Mouse (Mus musculus): Measurements from ENCODE around the gene Dao. TPM values are rescaled to one million over a fixed set of nuclear protein-coding genes. Genes with fewer than 3 reads are reported as not detected.

The Dao gene
- polyA plus RNA-seq, 1 experiment from 2014 or later: not detected

GRCm38 (mm10) chr5:113965659-113966185, 37.8 kb upstream of the Dao start:
- H3K27ac ChIP-seq (replicated peaks; ENCODE audit: low read depth, low read length): no peak overlapping the region
- no peaks in the 10 kb centered on the region for H3K27me3 ChIP-seq (replicated peaks; ENCODE audit: control insufficient read depth, insufficient read depth, low read length)
- no peaks in the 10 kb centered on the region for H3K9me3 ChIP-seq (ENCODE audit: control insufficient read depth, low read length)
- H3K4me3 ChIP-seq (ENCODE audit: low read depth, low read length): no peak overlapping the region
- DNase-seq (ENCODE audit: low spot score) (no peak), ATAC-seq (ENCODE audit: low read depth) (no peak)
- H3K4me2 ChIP-seq (ENCODE audit: low read depth, low read length): no peak overlapping the region
- peaks cover 71% of the 10 kb centered on the region for H3K36me3 ChIP-seq (ENCODE audit: control insufficient read depth, insufficient read depth, low read length)
- WGBS: 97% methylated on average over 6 of the region's 7 CpGs
- no peaks in the 10 kb centered on the region for H3K4me1 ChIP-seq (ENCODE audit: control insufficient read depth, insufficient read depth, low read length)
- H3K9ac ChIP-seq (ENCODE audit: low read depth, low read length): no peak overlapping the region

DNA sequence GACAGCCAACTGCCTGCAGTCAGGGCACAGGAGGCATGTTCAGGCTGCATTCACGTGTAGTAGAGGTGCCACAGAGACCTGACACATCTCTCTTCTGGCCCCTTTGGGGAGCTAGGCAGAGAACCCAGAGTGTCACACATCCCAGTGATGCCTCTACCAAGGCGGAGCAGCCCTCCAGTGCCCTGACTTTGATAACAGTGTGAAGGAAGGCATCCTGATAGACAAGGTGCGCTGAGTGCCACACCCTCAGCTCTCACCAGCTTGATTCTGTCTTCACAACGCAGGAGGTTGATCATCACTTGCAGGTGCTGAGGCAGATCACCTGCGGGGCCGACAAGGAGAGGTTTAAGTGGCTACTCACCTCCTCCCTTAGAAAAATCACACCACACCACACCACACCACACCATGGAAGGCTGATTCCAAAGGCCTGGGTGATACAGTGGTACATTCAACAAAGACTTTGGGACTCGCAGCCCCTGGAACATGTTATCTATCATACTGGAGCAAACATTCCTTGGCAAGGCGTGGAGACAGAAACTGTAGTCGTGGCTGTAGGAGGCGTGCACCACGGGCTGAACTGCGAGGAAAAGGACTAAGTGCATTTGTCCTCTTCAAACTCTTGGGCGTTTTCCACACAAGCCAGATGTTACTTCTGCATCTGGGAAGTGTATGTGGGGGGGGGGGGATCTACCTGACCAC, 36.9 kb upstream of the Dao start:
- DNase-seq (ENCODE audit: low spot score) (no peak), ATAC-seq (ENCODE audit: low read depth) (no peak)
- Histone ChIP-seq H3K9ac (ENCODE audit: low read depth, low read length) (no peak overlapping the region), H3K4me1 (ENCODE audit: control insufficient read depth, insufficient read depth, low read length) (no peaks in the 10 kb centered on the region), H3K4me3 (ENCODE audit: low read depth, low read length) (no peak overlapping the region), H3K36me3 (ENCODE audit: control insufficient read depth, insufficient read depth, low read length) (peaks cover 64% of the 10 kb centered on the region), H3K9me3 (ENCODE audit: control insufficient read depth, low read length) (no peaks in the 10 kb centered on the region), H3K27ac (replicated peaks; ENCODE audit: low read depth, low read length) (no peak overlapping the region), H3K4me2 (ENCODE audit: low read depth, low read length) (no peak overlapping the region), H3K27me3 (replicated peaks; ENCODE audit: control insufficient read depth, insufficient read depth, low read length) (no peaks in the 10 kb centered on the region)
- WGBS: 91% methylated on average over 13 of the region's 13 CpGs

DNA sequence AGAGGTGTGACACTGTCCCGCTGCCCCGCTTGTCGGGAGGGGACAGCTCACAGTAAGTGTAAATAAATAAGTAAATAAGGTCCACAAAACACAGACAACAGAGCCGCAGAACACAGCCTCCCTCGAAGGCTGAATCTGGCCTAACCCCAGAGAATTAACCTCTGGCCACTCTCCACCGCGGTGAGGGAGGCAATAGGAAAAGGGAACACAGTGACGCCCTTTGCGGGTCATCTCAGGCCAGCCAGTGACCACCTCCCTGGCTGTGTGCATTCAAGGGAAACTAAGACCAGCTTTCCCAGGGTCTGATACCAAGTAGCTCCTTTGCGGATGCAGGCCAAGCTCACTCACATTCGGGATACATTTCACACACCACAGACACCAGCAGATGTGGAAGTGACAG, 35.1 kb upstream of the Dao start:
- H3K36me3 ChIP-seq (ENCODE audit: control insufficient read depth, insufficient read depth, low read length): peaks cover 64% of the 10 kb centered on the region

GRCm38 (mm10) chr5:113971434-113971960, 32.0 kb upstream of the Dao start:
- peaks cover 16% of the 10 kb centered on the region for H3K4me1 ChIP-seq (ENCODE audit: control insufficient read depth, insufficient read depth, low read length)
- H3K9ac ChIP-seq (ENCODE audit: low read depth, low read length): peak overlapping the region; percentile 8; the same call in 1 of the 2 replicates
- 77% methylated on average over 10 of the region's 10 CpGs for WGBS
- no peak overlapping the region for H3K4me3 ChIP-seq (ENCODE audit: low read depth, low read length)
- H3K9me3 ChIP-seq (ENCODE audit: control insufficient read depth, low read length): no peaks in the 10 kb centered on the region
- H3K36me3 ChIP-seq (ENCODE audit: control insufficient read depth, insufficient read depth, low read length): peaks cover 36% of the 10 kb centered on the region
- no peaks in the 10 kb centered on the region for H3K27me3 ChIP-seq (replicated peaks; ENCODE audit: control insufficient read depth, insufficient read depth, low read length)
- ATAC-seq (ENCODE audit: low read depth) (no peak), DNase-seq (ENCODE audit: low spot score) (no peak)
- no peak overlapping the region for H3K4me2 ChIP-seq (ENCODE audit: low read depth, low read length)
- no peak overlapping the region for H3K27ac ChIP-seq (replicated peaks; ENCODE audit: low read depth, low read length)

More for the DNA sequence above, 35.1 kb upstream of the Dao start:
- Histone ChIP-seq H3K27ac (replicated peaks; ENCODE audit: low read depth, low read length) (no peak overlapping the region), H3K9ac (ENCODE audit: low read depth, low read length) (no peak overlapping the region), H3K4me3 (ENCODE audit: low read depth, low read length) (no peak overlapping the region), H3K9me3 (ENCODE audit: control insufficient read depth, low read length) (no peaks in the 10 kb centered on the region), H3K4me2 (ENCODE audit: low read depth, low read length) (no peak overlapping the region), H3K27me3 (replicated peaks; ENCODE audit: control insufficient read depth, insufficient read depth, low read length) (no peaks in the 10 kb centered on the region), H3K4me1 (ENCODE audit: control insufficient read depth, insufficient read depth, low read length) (no peaks in the 10 kb centered on the region)
- ATAC-seq (ENCODE audit: low read depth) (no peak), DNase-seq (ENCODE audit: low spot score) (no peak)
- 75% methylated on average over 11 of the region's 11 CpGs for WGBS

GRCm38 (mm10) chr5:113972589-113973515, 30.7 kb upstream of the Dao start:
- H3K4me1 ChIP-seq (ENCODE audit: control insufficient read depth, insufficient read depth, low read length): peaks cover 16% of the 10 kb centered on the region
- 0 out of 2 replicates have a peak overlapping the region, but pooled peaks have one; percentile 33 for H3K27ac ChIP-seq (replicated peaks; ENCODE audit: low read depth, low read length)
- H3K36me3 ChIP-seq (ENCODE audit: control insufficient read depth, insufficient read depth, low read length): peaks cover 27% of the 10 kb centered on the region
- no peak overlapping the region for H3K9ac ChIP-seq (ENCODE audit: low read depth, low read length)
- peak; percentile 35 for DNase-seq (ENCODE audit: low spot score)
- no peaks in the 10 kb centered on the region for H3K9me3 ChIP-seq (ENCODE audit: control insufficient read depth, low read length)
- no peak overlapping the region for H3K4me3 ChIP-seq (ENCODE audit: low read depth, low read length)
- ATAC-seq (ENCODE audit: low read depth): 0 out of 2 replicates have a peak, but pooled peaks have one; percentile 31
- H3K27me3 ChIP-seq (replicated peaks; ENCODE audit: control insufficient read depth, insufficient read depth, low read length): no peaks in the 10 kb centered on the region
- no peak overlapping the region for H3K4me2 ChIP-seq (ENCODE audit: low read depth, low read length)
- WGBS: 34% methylated on average over 18 of the region's 18 CpGs

DNA sequence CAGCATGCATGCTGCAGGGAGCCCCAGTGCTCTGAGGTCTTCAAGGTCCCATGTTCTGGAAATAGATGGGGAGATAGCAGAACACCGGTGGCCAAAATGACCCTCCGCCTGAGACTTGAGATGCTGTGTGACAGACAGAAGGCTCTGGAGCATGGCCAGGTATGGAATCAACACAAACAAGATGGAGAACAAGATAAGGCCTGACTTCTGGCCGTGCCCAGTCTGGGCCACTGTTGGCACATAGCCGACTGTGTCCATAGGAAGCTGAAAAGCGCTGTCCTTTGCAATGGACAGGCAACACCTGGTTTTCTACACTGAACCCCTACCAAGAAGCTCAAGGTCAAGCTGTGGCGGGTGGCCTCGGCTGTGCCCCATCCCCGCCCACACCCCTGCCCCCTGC, 29.7 kb upstream of the Dao start:
- Histone ChIP-seq H3K9me3 (ENCODE audit: control insufficient read depth, low read length) (no peaks in the 10 kb centered on the region), H3K4me1 (ENCODE audit: control insufficient read depth, insufficient read depth, low read length) (peaks cover 16% of the 10 kb centered on the region), H3K27ac (replicated peaks; ENCODE audit: low read depth, low read length) (no peak overlapping the region), H3K36me3 (ENCODE audit: control insufficient read depth, insufficient read depth, low read length) (peaks cover 25% of the 10 kb centered on the region), H3K27me3 (replicated peaks; ENCODE audit: control insufficient read depth, insufficient read depth, low read length) (no peaks in the 10 kb centered on the region), H3K4me3 (ENCODE audit: low read depth, low read length) (no peak overlapping the region), H3K4me2 (ENCODE audit: low read depth, low read length) (0 out of 2 replicates have a peak overlapping the region, but pooled peaks have one; percentile 1), H3K9ac (ENCODE audit: low read depth, low read length) (no peak overlapping the region)
- DNase-seq (ENCODE audit: low spot score) (no peak), ATAC-seq (ENCODE audit: low read depth) (no peak)
- WGBS: 86% methylated on average over 8 of the region's 8 CpGs

DNA sequence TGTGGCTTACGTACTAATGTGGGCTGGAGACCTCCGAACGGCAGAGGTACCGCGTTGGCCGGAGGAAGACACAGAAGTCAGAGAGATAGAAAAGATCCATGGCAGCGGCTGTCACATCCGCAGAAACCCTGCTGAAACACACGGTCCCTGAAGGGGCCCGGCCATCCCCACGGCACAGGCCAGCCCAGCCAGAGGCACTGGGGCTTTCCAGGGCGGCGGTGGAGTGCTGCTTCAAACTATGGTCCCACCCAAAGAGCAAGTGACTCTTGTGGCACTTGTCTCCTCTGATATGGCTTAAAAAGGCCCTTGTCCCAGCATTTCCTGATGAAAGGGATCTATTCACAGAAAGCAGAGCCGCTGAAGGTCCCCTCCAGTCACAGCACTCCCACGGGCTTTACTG, 28.9 kb upstream of the Dao start:
- Histone ChIP-seq H3K36me3 (ENCODE audit: control insufficient read depth, insufficient read depth, low read length) (peaks cover 17% of the 10 kb centered on the region), H3K9me3 (ENCODE audit: control insufficient read depth, low read length) (no peaks in the 10 kb centered on the region), H3K9ac (ENCODE audit: low read depth, low read length) (no peak overlapping the region), H3K4me2 (ENCODE audit: low read depth, low read length) (0 out of 2 replicates have a peak overlapping the region, but pooled peaks have one; percentile 1), H3K27me3 (replicated peaks; ENCODE audit: control insufficient read depth, insufficient read depth, low read length) (no peaks in the 10 kb centered on the region), H3K4me3 (ENCODE audit: low read depth, low read length) (no peak overlapping the region), H3K27ac (replicated peaks; ENCODE audit: low read depth, low read length) (no peak overlapping the region), H3K4me1 (ENCODE audit: control insufficient read depth, insufficient read depth, low read length) (peaks cover 16% of the 10 kb centered on the region)
- no peak for ATAC-seq (ENCODE audit: low read depth)
- DNase-seq (ENCODE audit: low spot score): no peak
- WGBS: 52% methylated on average over 15 of the region's 15 CpGs

GRCm38 (mm10) chr5:113975538-113976215, 27.8 kb upstream of the Dao start:
- H3K4me1 ChIP-seq (ENCODE audit: control insufficient read depth, insufficient read depth, low read length): peaks cover 23% of the 10 kb centered on the region

More at GRCm38 (mm10) chr5:113975538-113976215, 27.8 kb upstream of the Dao start:
- DNase-seq (ENCODE audit: low spot score) (no peak), ATAC-seq (ENCODE audit: low read depth) (no peak)
- Histone ChIP-seq H3K27me3 (replicated peaks; ENCODE audit: control insufficient read depth, insufficient read depth, low read length) (no peaks in the 10 kb centered on the region), H3K9ac (ENCODE audit: low read depth, low read length) (peak overlapping the region; percentile 20; the same call in 1 of the 2 replicates), H3K4me3 (ENCODE audit: low read depth, low read length) (no peak overlapping the region), H3K27ac (replicated peaks; ENCODE audit: low read depth, low read length) (no peak overlapping the region), H3K36me3 (ENCODE audit: control insufficient read depth, insufficient read depth, low read length) (peaks cover 8% of the 10 kb centered on the region; the same call in 1 of the 2 replicates), H3K9me3 (ENCODE audit: control insufficient read depth, low read length) (no peaks in the 10 kb centered on the region), H3K4me2 (ENCODE audit: low read depth, low read length) (no peak overlapping the region)
- 58% methylated on average over 9 of the region's 9 CpGs for WGBS
